Mouse (Mus musculus) lung, embryonic 16.5 days (tissue): ENCODE measurements around the gene Gemin4. TPM values are rescaled to one million over a fixed set of nuclear protein-coding genes. Genes with fewer than 3 reads are reported as not detected.

ENCODE experiments used
- ATAC-seq: fragments of 200-750 bp; cut with Nextera tagmentation; 2 replicates; pipeline ENCODE4 v1.8.0; 2017; ENCODE audit warnings: low read depth, mild to moderate bottlenecking, moderate library complexity
- H3K27ac ChIP-seq: fragments of 300-500 bp; sonication (generic); 2 replicates; pipeline ENCODE4 v1.5.1; 2014; ENCODE audit warnings: mild to moderate bottlenecking, control low read depth, low read length
- H3K27me3 ChIP-seq: fragments of 300-500 bp; sonication (generic); 2 replicates; pipeline ENCODE4 v1.6.1; 2014; ENCODE audit warnings: low read depth, low read length, mixed read lengths; ENCODE audit not compliant: control insufficient read depth, insufficient read depth
- H3K36me3 ChIP-seq: fragments of 300-500 bp; sonication (generic); 2 replicates; pipeline ENCODE4 v1.6.1; 2014; ENCODE audit warnings: low read length; ENCODE audit not compliant: control insufficient read depth, insufficient read depth
- H3K4me1 ChIP-seq: fragments of 300-500 bp; sonication (generic); replicated peaks from 2 replicates; pipeline ENCODE4 v1.6.1; 2014; ENCODE audit warnings: low read length, mixed read lengths; ENCODE audit not compliant: control insufficient read depth, insufficient read depth
- H3K4me2 ChIP-seq: fragments of 300-500 bp; sonication (generic); 2 replicates; pipeline ENCODE4 v1.6.1; 2014; ENCODE audit warnings: low read depth, low read length, control low read depth
- H3K4me3 ChIP-seq: fragments of 300-500 bp; sonication (generic); 2 replicates; pipeline ENCODE4 v1.5.1; 2014; ENCODE audit warnings: mild to moderate bottlenecking, low read length, control low read depth
- H3K9ac ChIP-seq: fragments of 300-500 bp; sonication (generic); 2 replicates; pipeline ENCODE4 v1.6.1; 2014; ENCODE audit warnings: low read length, control low read depth
- H3K9me3 ChIP-seq: fragments of 300-500 bp; sonication (generic); 2 replicates; pipeline ENCODE4 v1.6.1; 2016; ENCODE audit warnings: low read length; ENCODE audit not compliant: control insufficient read depth
- WGBS: fragments of 180-500 bp; shearing (Covaris S2); extraction: QIAGEN DNeasy Blood & Tissue Kit; methylation state at CpG from one replicate; pipeline ENCODE4 v1.1.7; 2014; 5-methylcytosine and 5-hydroxymethylcytosine counted together
- polyA plus RNA-seq: library from polyadenylated mRNA; unstranded; fragments of >200 nt; fragmentation: Nextera tagmentation; extraction: Ambion mirVana; gene quantifications from 2 replicates; pipeline ENCODE4 v1.2.1, GENCODE M21; 2015

Gene Gemin4
- 30.5 and 30.9 TPM in 2 replicates for polyA plus RNA-seq

GRCm38 (mm10) chr11:76217390-76217800 is at the start of gene Gemin4, which contains the start of gene Dbil5:
Gemin4 (minus strand) TSS chr11:76217664.
Dbil5 (plus strand) TSS chr11:76217608.
- Histone ChIP-seq H3K9ac (peak within 1 kb of the TSS; percentile 84), H3K36me3 (peaks cover 17% of the 10 kb centered on the region), H3K27ac (peak within 1 kb of the TSS; percentile 95), H3K4me3 (peak within 1 kb of the TSS; percentile 79), H3K4me2 (peak within 1 kb of the TSS; percentile 76), H3K9me3 (no peaks in the 10 kb centered on the region), H3K27me3 (no peaks in the 10 kb centered on the region), H3K4me1 (peaks cover 19% of the 10 kb centered on the region)
- WGBS = under 1% methylated on average over 34 of the region's 35 CpGs
- peak; percentile 98 for ATAC-seq

GRCm38 (mm10) chr11:76262611-76263351 is 45.3 kb upstream of the Gemin4 start:
- Histone ChIP-seq H3K4me1 (no peaks in the 10 kb centered on the region), H3K9ac (no peak overlapping the region), H3K36me3 (no peaks in the 10 kb centered on the region), H3K4me2 (no peak overlapping the region), H3K27me3 (no peaks in the 10 kb centered on the region), H3K27ac (no peak overlapping the region), H3K4me3 (no peak overlapping the region), H3K9me3 (no peaks in the 10 kb centered on the region)
- ATAC-seq = no peak
- 24% methylated on average over 19 of the region's 19 CpGs for WGBS

DNA sequence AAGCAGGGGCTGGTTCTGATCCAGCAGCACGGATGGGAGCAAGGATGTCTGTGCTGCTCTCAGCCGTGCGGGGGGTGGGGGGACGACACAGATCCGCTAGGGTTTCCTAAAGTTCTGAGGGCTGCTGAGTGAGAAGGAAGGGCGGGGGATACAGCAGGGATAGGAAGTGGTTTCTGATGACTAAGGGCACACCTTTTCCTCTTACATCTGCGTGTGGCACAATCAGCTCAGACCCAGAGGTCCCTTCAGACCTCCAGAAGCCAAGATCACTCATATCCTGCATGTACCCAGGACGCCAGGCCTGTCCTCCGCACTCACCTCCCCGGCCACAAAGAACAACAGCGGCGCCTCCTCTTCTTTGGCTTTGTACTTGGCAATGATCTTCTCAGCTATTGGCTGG is 43.8 kb upstream of the Gemin4 start:
- H3K27ac ChIP-seq = no peak overlapping the region
- no peaks in the 10 kb centered on the region for H3K36me3 ChIP-seq
- H3K4me1 ChIP-seq = no peaks in the 10 kb centered on the region
- H3K4me2 ChIP-seq = no peak overlapping the region
- no peak overlapping the region for H3K4me3 ChIP-seq
- H3K27me3 ChIP-seq = no peaks in the 10 kb centered on the region
- no peak overlapping the region for H3K9ac ChIP-seq
- 63% methylated on average over 12 of the region's 12 CpGs for WGBS
- no peak for ATAC-seq
- no peaks in the 10 kb centered on the region for H3K9me3 ChIP-seq

DNA sequence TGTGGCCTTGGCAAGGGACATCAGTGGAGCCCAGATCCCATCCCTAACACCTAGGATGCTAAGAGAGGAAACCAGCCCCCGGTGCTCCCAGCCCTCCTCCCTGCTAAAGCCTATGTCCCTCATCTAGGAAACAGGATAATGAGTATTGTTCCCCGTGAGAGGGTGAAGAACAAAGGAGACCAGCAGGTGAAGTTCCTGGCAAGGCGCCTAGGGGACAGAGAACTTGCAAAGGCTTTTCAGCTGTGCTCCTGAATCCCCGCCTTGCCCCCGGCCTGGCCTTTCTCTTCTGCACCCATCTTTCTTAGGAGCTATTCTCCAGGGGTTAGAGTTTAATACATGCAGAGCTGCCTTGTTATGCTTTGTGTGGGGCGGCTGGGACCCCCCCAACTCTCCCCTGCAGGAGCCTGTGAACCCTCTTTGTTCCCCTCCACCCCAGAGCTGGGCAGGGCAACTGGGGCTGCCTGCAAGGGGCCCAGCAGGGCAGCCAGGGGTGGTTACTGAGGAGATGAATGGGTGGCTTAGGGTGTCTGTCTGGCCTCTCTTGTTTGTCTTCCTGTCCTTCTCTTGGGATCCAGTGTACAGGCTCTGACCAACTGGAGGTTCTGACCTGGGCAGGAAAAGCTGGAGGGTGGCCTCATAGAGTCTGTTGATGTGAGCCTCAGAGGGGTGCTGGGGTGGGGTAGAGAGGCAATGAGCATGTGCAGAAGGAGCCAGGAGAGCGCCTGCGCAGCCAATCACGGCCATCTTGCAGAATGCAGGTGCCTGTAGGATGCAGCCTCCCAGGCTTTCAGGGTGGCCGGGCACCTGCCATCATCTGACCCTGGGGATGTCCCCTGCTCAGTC is 43.0 kb upstream of the Gemin4 start:
- Histone ChIP-seq H3K27me3 (no peaks in the 10 kb centered on the region), H3K27ac (no peak overlapping the region), H3K9me3 (no peaks in the 10 kb centered on the region), H3K4me1 (no peaks in the 10 kb centered on the region), H3K36me3 (no peaks in the 10 kb centered on the region), H3K4me2 (no peak overlapping the region), H3K9ac (no peak overlapping the region), H3K4me3 (no peak overlapping the region)
- WGBS = 75% methylated on average over 10 of the region's 10 CpGs
- no peak for ATAC-seq

DNA sequence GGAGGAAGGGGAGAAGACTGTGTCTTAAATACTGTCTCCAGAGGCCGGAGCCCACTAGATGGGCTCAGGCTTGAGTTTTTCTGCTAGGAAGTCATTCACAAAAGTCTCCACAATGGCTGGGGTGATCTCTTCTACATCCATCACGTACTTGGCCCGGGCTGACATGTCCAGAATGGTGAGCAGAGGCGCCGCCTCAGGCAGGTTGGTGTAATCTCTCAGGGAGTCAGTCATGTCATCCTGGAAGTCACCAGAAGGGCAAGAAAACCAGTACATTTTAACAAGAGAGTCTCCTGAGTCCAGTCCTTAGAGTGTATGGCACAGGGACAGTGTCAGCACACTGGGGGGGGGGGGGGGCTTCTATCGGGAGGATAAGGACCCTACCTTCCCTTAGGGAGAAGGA is 41.0 kb upstream of the Gemin4 start:
- Histone ChIP-seq H3K4me1 (no peaks in the 10 kb centered on the region), H3K9me3 (no peaks in the 10 kb centered on the region), H3K36me3 (no peaks in the 10 kb centered on the region), H3K27me3 (no peaks in the 10 kb centered on the region), H3K9ac (no peak overlapping the region), H3K4me3 (no peak overlapping the region), H3K27ac (no peak overlapping the region), H3K4me2 (no peak overlapping the region)
- no peak for ATAC-seq
- 77% methylated on average over 6 of the region's 6 CpGs for WGBS

DNA sequence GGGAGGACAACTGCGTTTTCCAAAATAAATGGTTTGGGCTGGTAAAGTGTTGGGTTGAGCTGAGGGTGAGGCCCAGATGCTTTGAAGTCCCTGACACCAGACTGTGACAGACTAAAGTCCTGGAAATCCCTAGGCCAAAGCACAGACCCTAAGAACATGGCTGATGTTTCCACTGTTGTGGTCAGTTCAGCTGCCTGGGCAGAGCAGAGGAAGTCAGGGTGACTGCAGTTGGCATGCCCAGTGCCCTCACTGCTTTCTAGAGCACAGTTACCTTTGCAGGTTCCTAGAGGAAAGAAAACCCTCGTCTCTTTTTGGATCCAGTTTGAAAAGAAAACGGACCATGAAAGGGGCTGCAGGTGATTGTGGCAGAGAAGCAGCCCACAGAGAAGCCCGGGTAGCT is 39.9 kb upstream of the Gemin4 start:
- H3K36me3 ChIP-seq = no peaks in the 10 kb centered on the region
- H3K27ac ChIP-seq = no peak overlapping the region
- no peaks in the 10 kb centered on the region for H3K27me3 ChIP-seq
- no peak overlapping the region for H3K9ac ChIP-seq
- no peak overlapping the region for H3K4me3 ChIP-seq
- ATAC-seq = no peak
- H3K9me3 ChIP-seq = no peaks in the 10 kb centered on the region
- H3K4me2 ChIP-seq = no peak overlapping the region
- 72% methylated on average over 4 of the region's 4 CpGs for WGBS
- H3K4me1 ChIP-seq = no peaks in the 10 kb centered on the region

- 48% methylated on average over 5 of the region's 5 CpGs for WGBS
- Histone ChIP-seq H3K4me2 (no peak overlapping the region), H3K9ac (no peak overlapping the region), H3K4me1 (no peaks in the 10 kb centered on the region), H3K27ac (no peak overlapping the region), H3K36me3 (no peaks in the 10 kb centered on the region), H3K4me3 (no peak overlapping the region), H3K9me3 (no peaks in the 10 kb centered on the region), H3K27me3 (no peaks in the 10 kb centered on the region)
- no peak for ATAC-seq
Observed at GRCm38 (mm10) chr11:76256129-76256528, 38.7 kb upstream of the Gemin4 start.

- no peak overlapping the region for H3K4me3 ChIP-seq
- no peak overlapping the region for H3K4me2 ChIP-seq
- no peak overlapping the region for H3K27ac ChIP-seq
- H3K9ac ChIP-seq = no peak overlapping the region
- WGBS = 67% methylated on average over 4 of the region's 4 CpGs
- H3K36me3 ChIP-seq = peaks cover under 1% of the 10 kb centered on the region; the same call in 1 of the 2 replicates
- no peak for ATAC-seq
- H3K4me1 ChIP-seq = no peaks in the 10 kb centered on the region
- H3K27me3 ChIP-seq = no peaks in the 10 kb centered on the region
- no peaks in the 10 kb centered on the region for H3K9me3 ChIP-seq
Observed at GRCm38 (mm10) chr11:76255431-76256001, 38.1 kb upstream of the Gemin4 start.

GRCm38 (mm10) chr11:76253918-76254264 is 36.4 kb upstream of the Gemin4 start:
- H3K4me2 ChIP-seq = no peak overlapping the region
- WGBS = 65% methylated on average over 4 of the region's 4 CpGs
- H3K27ac ChIP-seq = 0 out of 2 replicates have a peak overlapping the region, but pooled peaks have one; percentile 3
- H3K27me3 ChIP-seq = no peaks in the 10 kb centered on the region
- H3K4me3 ChIP-seq = no peak overlapping the region
- H3K36me3 ChIP-seq = peaks cover 7% of the 10 kb centered on the region
- no peaks in the 10 kb centered on the region for H3K9me3 ChIP-seq
- no peak overlapping the region for H3K9ac ChIP-seq
- peak; percentile 39; the same call in 1 of the 2 replicates for ATAC-seq
- no peaks in the 10 kb centered on the region for H3K4me1 ChIP-seq
